Mouse (Mus musculus): ENCODE measurements at regions not wholly inside any gene's neighbourhood (a gene's known extent, or its start where the extent isn't known, plus 50 kb on each side); places are given as distances from the start of the nearest gene placed in this dataset.

DNA sequence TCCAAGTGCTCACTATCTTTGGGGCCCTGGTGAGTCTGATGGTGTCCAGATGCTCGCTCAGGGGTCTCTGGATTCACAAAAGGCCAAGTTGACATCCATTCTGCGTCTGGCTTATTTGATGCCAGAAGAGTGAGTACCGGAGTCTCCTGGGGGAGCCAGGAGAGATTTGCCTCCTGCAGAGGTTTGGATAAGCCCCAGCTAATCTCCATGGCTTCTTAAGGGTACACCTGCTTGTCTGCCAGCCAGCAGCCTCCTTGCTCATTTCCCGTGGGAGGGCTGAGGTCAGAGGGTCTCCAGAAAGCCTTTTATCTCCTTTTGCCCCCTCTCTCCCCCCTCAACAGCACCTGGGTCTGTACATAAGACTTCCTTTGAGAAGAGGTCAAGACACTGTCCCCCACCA is 234.0 kb upstream of the Ubash3b start:
- Histone ChIP-seq H3K4me1 (ENCODE audit: control insufficient read depth, insufficient read depth, low read length) (no peaks in the 10 kb centered on the region), H3K36me3 (ENCODE audit: control insufficient read depth, insufficient read depth, low read length) (no peaks in the 10 kb centered on the region)

GRCm38 (mm10) chr9:41391591-41392320 is 230.3 kb upstream of the Ubash3b start:
- Histone ChIP-seq H3K36me3 (ENCODE audit: control insufficient read depth, insufficient read depth, low read length) (no peaks in the 10 kb centered on the region), H3K4me3 (ENCODE audit: control insufficient read depth, low read depth, low read length) (no peak overlapping the region), H3K27me3 (ENCODE audit: control insufficient read depth, insufficient read depth, low read length) (no peaks in the 10 kb centered on the region), H3K27ac (ENCODE audit: control insufficient read depth, insufficient read depth, low read depth, low read length) (no peak overlapping the region), H3K4me1 (ENCODE audit: control insufficient read depth, insufficient read depth, low read length) (no peaks in the 10 kb centered on the region)
- TF ChIP-seq CTCF (IDR thresholded peaks at IDR 0.05; ENCODE audit: control insufficient read depth, insufficient read depth, insufficient replicate concordance, low read depth, low read length) (no peak), POLR2A (IDR thresholded peaks at IDR 0.05; ENCODE audit: control insufficient read depth, low read depth, low read length) (no peak)

More for the DNA sequence above, 234.0 kb upstream of the Ubash3b start:
- H3K27ac ChIP-seq (ENCODE audit: control insufficient read depth, insufficient read depth, low read depth, low read length), result no peak overlapping the region
- no peaks in the 10 kb centered on the region for H3K27me3 ChIP-seq (ENCODE audit: control insufficient read depth, insufficient read depth, low read length)
- no peak overlapping the region for H3K4me3 ChIP-seq (ENCODE audit: control insufficient read depth, low read depth, low read length)
- TF ChIP-seq POLR2A (IDR thresholded peaks at IDR 0.05; ENCODE audit: control insufficient read depth, low read depth, low read length) (no peak), CTCF (IDR thresholded peaks at IDR 0.05; ENCODE audit: control insufficient read depth, insufficient read depth, insufficient replicate concordance, low read depth, low read length) (no peak)

GRCm38 (mm10) chr9:41379283-41379682 is 217.8 kb upstream of the Ubash3b start:
- Histone ChIP-seq H3K36me3 (ENCODE audit: control insufficient read depth, insufficient read depth, low read length) (no peaks in the 10 kb centered on the region), H3K27ac (ENCODE audit: control insufficient read depth, insufficient read depth, low read depth, low read length) (no peak overlapping the region), H3K27me3 (ENCODE audit: control insufficient read depth, insufficient read depth, low read length) (no peaks in the 10 kb centered on the region), H3K4me3 (ENCODE audit: control insufficient read depth, low read depth, low read length) (no peak overlapping the region), H3K4me1 (ENCODE audit: control insufficient read depth, insufficient read depth, low read length) (peaks cover 8% of the 10 kb centered on the region)
- no peak for TF ChIP-seq POLR2A (IDR thresholded peaks at IDR 0.05; ENCODE audit: control insufficient read depth, low read depth, low read length)
- no peak for TF ChIP-seq CTCF (IDR thresholded peaks at IDR 0.05; ENCODE audit: control insufficient read depth, insufficient read depth, insufficient replicate concordance, low read depth, low read length)

GRCm38 (mm10) chr9:41378627-41379231 is 217.2 kb upstream of the Ubash3b start:
- no peak overlapping the region for H3K4me3 ChIP-seq (ENCODE audit: control insufficient read depth, low read depth, low read length)
- TF ChIP-seq CTCF (IDR thresholded peaks at IDR 0.05; ENCODE audit: control insufficient read depth, insufficient read depth, insufficient replicate concordance, low read depth, low read length), result no peak
- no peak for TF ChIP-seq POLR2A (IDR thresholded peaks at IDR 0.05; ENCODE audit: control insufficient read depth, low read depth, low read length)
- peaks cover 8% of the 10 kb centered on the region for H3K4me1 ChIP-seq (ENCODE audit: control insufficient read depth, insufficient read depth, low read length)
- no peaks in the 10 kb centered on the region for H3K36me3 ChIP-seq (ENCODE audit: control insufficient read depth, insufficient read depth, low read length)
- H3K27me3 ChIP-seq (ENCODE audit: control insufficient read depth, insufficient read depth, low read length), result no peaks in the 10 kb centered on the region
- no peak overlapping the region for H3K27ac ChIP-seq (ENCODE audit: control insufficient read depth, insufficient read depth, low read depth, low read length)

DNA sequence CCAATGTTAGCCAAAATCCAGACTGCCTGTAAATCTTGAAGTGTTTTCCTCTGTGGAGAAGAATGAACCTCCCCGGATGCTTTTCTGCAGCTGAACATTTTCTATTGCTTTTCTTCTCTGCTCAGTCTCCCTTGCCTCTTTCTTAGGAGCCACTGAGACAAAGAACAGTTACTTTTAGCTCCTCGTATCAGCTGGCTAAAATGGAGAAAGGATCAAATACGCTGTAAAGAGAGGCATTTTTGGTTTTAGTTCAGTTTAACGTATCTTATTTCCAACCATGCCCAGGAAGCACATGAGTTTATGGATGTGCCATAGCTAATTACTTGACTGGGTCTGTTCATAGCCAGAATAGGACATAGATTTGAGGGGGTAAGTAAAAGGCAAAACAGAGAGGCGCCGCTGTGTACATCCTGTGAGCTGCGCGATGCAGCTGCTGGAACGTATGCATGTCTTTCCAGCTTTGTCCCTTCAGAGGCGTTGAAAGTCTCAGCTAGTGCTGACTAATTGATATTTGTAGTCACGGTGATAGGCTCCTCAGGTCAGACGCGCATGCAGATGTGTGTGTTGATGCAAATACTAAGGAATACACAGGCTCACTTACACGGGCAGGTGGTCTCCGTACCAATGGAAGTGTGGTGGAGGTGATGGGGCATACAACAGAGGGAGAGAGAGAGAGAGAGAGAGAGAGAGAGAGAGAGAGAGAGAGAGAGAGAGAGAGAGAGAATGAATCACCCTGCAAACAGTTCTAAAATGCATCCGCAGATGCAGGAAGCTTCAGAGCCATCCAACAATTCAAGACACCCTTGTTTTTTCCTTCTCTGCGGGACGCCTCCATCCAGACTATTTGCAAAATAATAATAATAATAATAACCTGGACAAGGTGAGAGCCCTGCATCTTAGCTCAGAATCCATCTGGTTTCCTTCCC is 216.5 kb upstream of the Ubash3b start:
- Histone ChIP-seq H3K4me1 (ENCODE audit: control insufficient read depth, insufficient read depth, low read length) (peaks cover 8% of the 10 kb centered on the region), H3K36me3 (ENCODE audit: control insufficient read depth, insufficient read depth, low read length) (no peaks in the 10 kb centered on the region)
- TF ChIP-seq CTCF (IDR thresholded peaks at IDR 0.05; ENCODE audit: control insufficient read depth, insufficient read depth, insufficient replicate concordance, low read depth, low read length) (no peak), POLR2A (IDR thresholded peaks at IDR 0.05; ENCODE audit: control insufficient read depth, low read depth, low read length) (no peak)

DNA sequence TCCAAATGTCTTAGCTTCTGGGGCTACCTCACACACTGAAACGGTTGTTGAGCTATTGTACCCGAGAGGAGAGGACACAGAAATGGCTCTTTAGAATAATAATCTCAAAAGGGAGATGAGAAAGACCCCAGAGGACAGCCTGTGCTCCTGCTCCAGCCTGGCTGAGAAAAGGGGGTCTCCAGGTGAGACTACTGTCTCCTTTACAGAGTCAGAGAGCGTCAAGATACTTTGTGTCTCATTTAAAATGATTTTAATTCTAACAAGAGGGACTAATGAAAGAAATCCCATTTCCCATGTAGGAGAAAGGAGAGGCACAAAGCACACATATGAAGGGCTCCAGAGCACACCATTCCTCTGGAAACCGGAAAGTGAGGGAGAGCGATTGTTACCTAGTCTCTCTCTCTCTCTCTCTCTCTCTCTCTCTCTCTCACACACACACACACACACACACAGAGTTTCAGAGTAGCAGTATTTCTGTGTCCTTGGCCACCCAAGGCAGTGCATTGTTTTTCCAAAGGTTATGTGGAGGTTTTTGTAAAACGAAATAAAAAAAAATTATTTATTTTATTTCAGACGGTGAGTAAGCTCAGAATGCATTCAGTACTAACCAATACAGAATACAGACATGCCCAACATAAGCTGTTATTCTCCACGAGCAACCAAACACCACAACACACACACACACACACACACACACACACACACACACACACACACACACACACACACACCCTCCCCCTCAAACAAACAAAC is 215.6 kb upstream of the Ubash3b start:
- Histone ChIP-seq H3K36me3 (ENCODE audit: control insufficient read depth, insufficient read depth, low read length) (no peaks in the 10 kb centered on the region), H3K4me3 (ENCODE audit: control insufficient read depth, low read depth, low read length) (no peak overlapping the region)

More for the DNA sequence above, 216.5 kb upstream of the Ubash3b start:
- H3K27ac ChIP-seq (ENCODE audit: control insufficient read depth, insufficient read depth, low read depth, low read length), result no peak overlapping the region
- H3K4me3 ChIP-seq (ENCODE audit: control insufficient read depth, low read depth, low read length), result no peak overlapping the region
- H3K27me3 ChIP-seq (ENCODE audit: control insufficient read depth, insufficient read depth, low read length), result no peaks in the 10 kb centered on the region

More for the DNA sequence above, 215.6 kb upstream of the Ubash3b start:
- H3K4me1 ChIP-seq (ENCODE audit: control insufficient read depth, insufficient read depth, low read length), result peaks cover 8% of the 10 kb centered on the region
- TF ChIP-seq POLR2A (IDR thresholded peaks at IDR 0.05; ENCODE audit: control insufficient read depth, low read depth, low read length) (no peak), CTCF (IDR thresholded peaks at IDR 0.05; ENCODE audit: control insufficient read depth, insufficient read depth, insufficient replicate concordance, low read depth, low read length) (no peak)
- H3K27me3 ChIP-seq (ENCODE audit: control insufficient read depth, insufficient read depth, low read length), result no peaks in the 10 kb centered on the region
- no peak overlapping the region for H3K27ac ChIP-seq (ENCODE audit: control insufficient read depth, insufficient read depth, low read depth, low read length)
